Mouse (Mus musculus) gastrocnemius, postnatal 10 days (tissue): ENCODE measurements at regions not wholly inside any gene's neighbourhood (a gene's known extent, or its start where the extent isn't known, plus 50 kb on each side); places are given as distances from the start of the nearest gene placed in this dataset.

Source experiments
- DNase-seq: peaks from one replicate; pipeline ENCODE4 v3.0.0; 2021; ENCODE audit warnings: mixed read lengths

- DNase-seq, result peak; percentile 27
Measured at GRCm38 (mm10) chr2:95232135-95232772, 794.3 kb upstream of the Api5 start.

- no peak for DNase-seq
Measured at GRCm38 (mm10) chr2:95231739-95232134, 793.8 kb upstream of the Api5 start.

- no peak for DNase-seq
Measured at GRCm38 (mm10) chr2:95229386-95229785, 791.5 kb upstream of the Api5 start.

- no peak for DNase-seq
Measured at GRCm38 (mm10) chr2:95210216-95210941, 772.4 kb upstream of the Api5 start.
